Mouse (Mus musculus) small intestine, adult 2 months (tissue): ENCODE measurements around the gene Nutm1.

Experiments
- CTCF ChIP-seq: fragments of 200-500 bp; IDR thresholded peaks from 2 replicates; pipeline ENCODE4 v1.5.1; 2012; ENCODE audit warnings: low read depth, mild to moderate bottlenecking, control low read depth, inconsistent platforms, low read length, moderate library complexity, mixed read lengths; ENCODE audit not compliant: insufficient replicate concordance, insufficient read length; ENCODE audit errors: extremely low read depth
- POLR2A ChIP-seq: fragments of 200-500 bp; IDR thresholded peaks from 2 replicates; pipeline ENCODE4 v1.6.1; 2012; ENCODE audit warnings: low read depth, mild to moderate bottlenecking, control low read depth, inconsistent platforms, low read length, moderate library complexity

DNA sequence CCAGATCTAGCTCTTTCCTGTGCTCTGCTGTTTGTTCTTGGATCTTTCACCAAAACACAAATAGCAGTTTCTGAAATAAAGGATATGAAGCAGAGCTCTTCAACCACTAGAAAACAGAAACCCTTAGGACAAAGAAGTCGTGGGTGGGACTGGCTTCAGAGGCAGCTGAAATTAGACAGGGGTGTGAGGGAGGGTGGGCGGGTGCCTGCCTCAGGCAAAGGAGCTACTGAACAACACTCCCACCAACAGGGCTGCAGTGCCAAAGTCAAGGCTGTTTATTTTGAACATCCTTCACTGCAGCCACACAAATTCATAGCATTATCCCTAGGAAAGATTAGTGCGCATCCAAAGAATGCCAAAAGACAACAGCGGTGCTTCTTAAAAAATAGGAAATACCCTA, 34.7 kb downstream of the Nutm1 start:
- TF ChIP-seq CTCF (no peak), POLR2A (no peak)
